Mouse (Mus musculus) skeletal muscle tissue, adult 2 months (tissue): ENCODE data around the gene Gm21865.
"Not testable (repeated sequence)": the region's sequence is repeated elsewhere in the genome, so short reads cannot be mapped to it uniquely, and the experiment has no call there.

Source experiments
- DNase-seq: peaks from one replicate; pipeline ENCODE4 v3.0.0-alpha.2; 2012; ENCODE audit warnings: low read depth, low spot score

Gm21865 gene

GRCm38 (mm10) chrY:40316803-40317202 lies at the start of gene Gm21865:
Gene Gm21865, minus strand, starts transcription at chrY:40316903.
- DNase-seq: not testable (repeated sequence)
